Mouse (Mus musculus) midbrain, embryonic 10.5 days (tissue): ENCODE measurements around the gene Mrtfb. TPM values are rescaled to one million over a fixed set of nuclear protein-coding genes. Genes with fewer than 3 reads are reported as not detected.
A peak's percentile ranks its signal among the peaks of the same experiment; 100 is the strongest.

Experiments
- DNase-seq: peaks from one replicate; pipeline ENCODE4 v3.0.0-alpha.2; 2017; ENCODE audit warnings: low spot score
- H3K27ac ChIP-seq: fragments of 300-500 bp; sonication (generic); replicated peaks from 2 replicates; pipeline ENCODE4 v1.5.1; 2016; ENCODE audit warnings: mild to moderate bottlenecking
- H3K27me3 ChIP-seq: fragments of 300-500 bp; sonication (generic); 2 replicates; pipeline ENCODE4 v1.6.1; 2016; ENCODE audit warnings: low read depth, mild to moderate bottlenecking; ENCODE audit not compliant: poor library complexity, severe bottlenecking
- H3K36me3 ChIP-seq: fragments of 300-500 bp; sonication (generic); 2 replicates; pipeline ENCODE4 v1.6.1; 2016; ENCODE audit warnings: mild to moderate bottlenecking, moderate library complexity
- H3K4me1 ChIP-seq: fragments of 300-500 bp; sonication (generic); 2 replicates; pipeline ENCODE4 v1.6.1; 2016
- H3K4me3 ChIP-seq: fragments of 300-500 bp; sonication (generic); 2 replicates; pipeline ENCODE4 v1.5.1; 2016; ENCODE audit warnings: mild to moderate bottlenecking, moderate library complexity
- H3K9me3 ChIP-seq: fragments of 300-500 bp; sonication (generic); replicated peaks from 2 replicates; pipeline ENCODE4 v1.6.1; 2016; ENCODE audit warnings: mild to moderate bottlenecking
- WGBS: fragments of 180-500 bp; shearing (Covaris S2); methylation state at CpG from one replicate; pipeline ENCODE4 v1.1.7; 2016; 5-methylcytosine and 5-hydroxymethylcytosine counted together
- polyA plus RNA-seq: library from polyadenylated mRNA; unstranded; fragments of >200 nt; fragmentation: Nextera tagmentation; extraction: Ambion mirVana; gene quantifications from 2 replicates; pipeline ENCODE4 v1.2.1, GENCODE M21; 2016

Mrtfb gene
- polyA plus RNA-seq, 1 experiment from 2014 or later: 14.9 TPM

DNA sequence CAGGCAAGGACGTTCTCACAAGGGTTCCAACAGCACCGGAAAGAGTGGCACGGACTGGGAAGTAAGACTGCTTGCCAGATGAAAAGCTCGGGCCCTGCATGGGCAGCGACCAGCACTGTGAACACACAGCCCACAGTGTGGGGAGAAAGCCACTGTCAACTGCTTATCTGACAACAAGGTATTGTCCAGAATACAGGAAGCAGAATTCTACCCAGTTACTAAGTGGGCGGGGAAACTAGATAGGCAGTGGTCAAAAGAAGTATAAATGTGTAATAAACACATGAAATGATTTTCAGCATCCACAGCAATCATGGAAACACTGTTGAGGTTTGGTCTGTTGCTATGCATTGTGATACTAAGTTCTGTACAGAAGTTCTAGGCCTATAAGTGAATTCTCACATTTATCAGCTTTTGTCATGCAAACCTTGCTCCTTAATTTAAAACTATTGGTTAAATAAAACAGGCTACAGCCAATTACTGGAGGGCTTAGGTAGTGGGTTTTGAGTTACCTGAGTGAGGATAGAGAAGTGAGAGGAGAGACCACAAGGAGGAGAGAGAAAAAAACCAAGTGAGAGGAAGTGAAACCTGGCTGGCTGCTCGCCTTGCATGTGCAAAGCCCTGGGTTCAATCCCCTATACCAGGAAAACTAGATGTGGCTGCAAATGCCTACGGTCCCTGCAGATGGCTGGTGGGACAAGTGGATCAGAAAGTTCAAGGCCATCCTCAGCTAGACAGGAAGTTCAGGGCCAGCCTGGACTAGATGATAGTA is 167.5 kb downstream of the Mrtfb start:
- H3K36me3 ChIP-seq: no peaks in the 10 kb centered on the region
- no peak overlapping the region for H3K27ac ChIP-seq
- no peaks in the 10 kb centered on the region for H3K27me3 ChIP-seq
- no peak overlapping the region for H3K4me3 ChIP-seq
- WGBS: 90% methylated on average over 8 of the region's 8 CpGs
- no peaks in the 10 kb centered on the region for H3K9me3 ChIP-seq
- H3K4me1 ChIP-seq: no peaks in the 10 kb centered on the region
- no peak for DNase-seq

DNA sequence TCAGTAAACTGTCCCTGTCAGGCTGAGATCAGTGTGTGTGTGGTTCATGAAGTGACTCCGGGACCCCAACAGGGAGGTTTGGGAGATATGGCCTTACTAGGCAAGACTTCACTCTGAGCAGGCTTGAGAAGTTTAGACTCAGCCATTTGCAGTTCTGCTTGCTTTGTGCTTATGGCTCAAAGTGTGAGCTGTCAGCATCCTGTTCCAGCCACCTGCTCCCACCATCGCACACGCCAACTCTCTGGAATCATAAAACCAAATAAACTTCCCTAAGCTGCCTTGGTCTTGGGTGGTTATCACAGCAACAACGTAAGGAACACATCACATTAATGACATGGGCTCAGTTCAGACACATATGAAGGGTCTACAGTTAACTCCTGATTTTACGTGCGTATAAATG is 169.5 kb downstream of the Mrtfb start:
- Histone ChIP-seq H3K4me1 (no peaks in the 10 kb centered on the region), H3K27me3 (no peaks in the 10 kb centered on the region), H3K27ac (no peak overlapping the region), H3K9me3 (no peaks in the 10 kb centered on the region), H3K36me3 (no peaks in the 10 kb centered on the region), H3K4me3 (no peak overlapping the region)
- no peak for DNase-seq
- WGBS: 95% methylated on average over 6 of the region's 6 CpGs

DNA sequence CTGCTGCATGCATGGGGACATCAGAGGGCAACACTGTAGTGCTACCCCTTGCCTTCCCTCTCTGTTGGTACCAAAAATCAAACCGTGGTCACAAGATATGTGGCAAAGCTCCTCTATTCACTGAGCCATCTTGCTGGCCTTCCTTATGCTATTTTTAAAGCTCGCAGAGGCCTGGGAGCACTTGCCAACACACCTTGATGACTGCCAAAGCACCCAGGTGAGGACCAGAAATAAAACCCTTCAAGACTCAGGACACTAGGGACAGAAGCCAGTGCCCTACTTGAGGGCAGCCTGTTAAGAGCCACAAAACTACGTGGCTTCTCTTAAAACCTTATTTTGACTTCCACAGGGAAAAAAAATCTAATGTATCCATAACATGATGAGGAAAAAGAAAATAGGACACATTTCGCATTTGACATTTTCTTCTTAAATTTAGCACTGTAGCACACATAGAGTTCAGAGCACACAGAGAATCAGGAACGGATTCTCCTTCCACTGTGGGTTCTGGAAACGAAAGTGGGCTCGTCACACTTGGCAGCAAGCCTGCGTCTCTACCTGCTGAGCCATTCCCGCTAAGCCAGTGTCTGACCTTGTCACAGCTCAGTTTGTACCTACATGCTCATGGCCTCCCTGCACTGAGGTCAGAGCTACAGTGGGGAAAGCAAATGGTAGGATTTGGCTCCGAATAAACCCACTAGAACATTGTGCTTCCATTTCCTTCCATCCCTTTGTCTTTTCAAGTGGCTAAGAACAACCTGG is 170.7 kb downstream of the Mrtfb start:
- no peak for DNase-seq
- no peaks in the 10 kb centered on the region for H3K9me3 ChIP-seq
- no peak overlapping the region for H3K4me3 ChIP-seq
- 86% methylated on average over 10 of the region's 10 CpGs for WGBS
- peaks cover 5% of the 10 kb centered on the region; the same call in 1 of the 2 replicates for H3K4me1 ChIP-seq
- H3K27ac ChIP-seq: no peak overlapping the region
- H3K36me3 ChIP-seq: no peaks in the 10 kb centered on the region
- H3K27me3 ChIP-seq: no peaks in the 10 kb centered on the region

DNA sequence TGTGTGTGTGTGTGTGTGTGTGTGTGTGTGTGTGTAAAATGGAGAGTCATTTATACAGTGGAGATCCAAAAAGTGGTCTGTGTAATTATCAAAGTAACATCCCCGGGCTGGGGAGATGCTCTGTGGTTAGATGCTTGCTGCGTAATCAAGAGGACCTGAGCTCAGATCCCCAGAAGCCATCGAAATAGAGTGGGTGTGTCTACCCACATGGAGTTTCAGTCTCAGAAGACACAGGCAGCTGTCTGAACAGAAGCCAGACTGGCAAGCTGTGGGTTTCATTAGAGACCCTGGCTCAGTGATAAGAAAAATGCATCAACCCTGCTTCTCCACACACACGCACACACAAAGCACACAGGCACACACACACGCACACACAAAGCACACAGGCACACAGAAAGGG is 171.8 kb downstream of the Mrtfb start:
- H3K4me3 ChIP-seq: no peak overlapping the region
- no peak overlapping the region for H3K27ac ChIP-seq
- H3K36me3 ChIP-seq: no peaks in the 10 kb centered on the region
- no peaks in the 10 kb centered on the region for H3K27me3 ChIP-seq
- H3K4me1 ChIP-seq: peaks cover 5% of the 10 kb centered on the region; the same call in 1 of the 2 replicates
- H3K9me3 ChIP-seq: no peaks in the 10 kb centered on the region
- WGBS: 85% methylated on average over 5 of the region's 5 CpGs
- no peak for DNase-seq

DNA sequence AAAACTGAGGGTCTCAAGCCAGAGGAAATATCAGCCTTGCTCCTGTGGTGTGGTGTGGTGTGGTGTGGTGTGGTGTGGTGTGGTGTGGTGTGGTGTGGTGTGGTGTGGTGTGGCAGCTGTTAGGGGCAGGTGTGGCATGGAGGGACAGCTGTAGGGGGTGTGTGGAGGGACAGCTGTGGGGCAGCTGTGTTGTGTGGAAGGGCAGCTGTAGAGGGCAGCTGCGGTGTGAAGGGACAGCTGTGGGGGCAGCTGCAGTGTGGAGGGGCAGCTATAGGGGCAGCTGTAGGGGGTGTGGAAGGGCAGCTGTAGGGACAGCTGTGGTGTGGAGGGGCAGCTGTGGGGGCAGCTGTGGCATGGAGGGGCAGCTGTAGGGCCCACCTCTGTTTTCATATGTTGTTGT is 172.5 kb downstream of the Mrtfb start:
- H3K9me3 ChIP-seq: no peaks in the 10 kb centered on the region
- H3K27me3 ChIP-seq: no peaks in the 10 kb centered on the region
- no peaks in the 10 kb centered on the region for H3K36me3 ChIP-seq
- no peak overlapping the region for H3K4me3 ChIP-seq
- H3K27ac ChIP-seq: peak overlapping the region; percentile 19; the same call in 1 of the 2 replicates
- WGBS: 71% methylated on average over 1 of the region's 1 CpGs
- H3K4me1 ChIP-seq: peaks cover 5% of the 10 kb centered on the region; the same call in 1 of the 2 replicates
- DNase-seq: no peak

DNA sequence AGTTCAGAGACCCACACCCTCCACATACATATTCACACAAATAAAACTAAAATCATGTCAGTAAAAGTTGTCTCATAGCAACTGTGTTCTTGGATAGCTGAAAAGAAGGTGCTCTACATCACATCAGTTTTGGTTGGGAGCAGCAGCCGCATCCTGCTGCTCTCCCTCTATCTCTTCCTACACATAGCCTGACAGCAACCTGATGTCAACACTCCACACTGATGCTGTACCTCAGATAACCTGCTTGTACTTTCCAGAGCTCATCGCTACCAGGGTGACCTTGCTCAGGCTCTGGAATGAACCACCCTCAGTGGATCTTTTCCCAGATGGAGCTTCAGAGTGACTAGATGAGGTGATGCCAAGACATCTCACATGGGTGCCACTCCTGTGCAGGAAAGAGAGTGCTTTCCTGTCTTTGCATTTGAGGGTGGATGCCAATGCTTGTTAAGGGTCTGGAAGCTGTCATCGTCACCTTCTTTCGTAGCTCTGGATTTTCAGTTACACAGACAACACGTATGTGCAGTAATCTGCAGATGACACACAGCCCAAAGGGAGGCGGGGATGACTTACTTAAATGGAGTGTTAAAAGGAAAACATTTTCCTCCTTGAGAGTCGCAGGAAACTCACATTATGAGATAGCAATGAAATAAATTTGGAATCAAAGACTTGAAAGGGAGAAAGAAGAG is 173.8 kb downstream of the Mrtfb start:
- Histone ChIP-seq H3K27ac (no peak overlapping the region), H3K4me1 (peaks cover 5% of the 10 kb centered on the region; the same call in 1 of the 2 replicates), H3K27me3 (no peaks in the 10 kb centered on the region), H3K4me3 (no peak overlapping the region), H3K36me3 (no peaks in the 10 kb centered on the region), H3K9me3 (no peaks in the 10 kb centered on the region)
- WGBS: 87% methylated on average over 7 of the region's 7 CpGs
- no peak for DNase-seq

DNA sequence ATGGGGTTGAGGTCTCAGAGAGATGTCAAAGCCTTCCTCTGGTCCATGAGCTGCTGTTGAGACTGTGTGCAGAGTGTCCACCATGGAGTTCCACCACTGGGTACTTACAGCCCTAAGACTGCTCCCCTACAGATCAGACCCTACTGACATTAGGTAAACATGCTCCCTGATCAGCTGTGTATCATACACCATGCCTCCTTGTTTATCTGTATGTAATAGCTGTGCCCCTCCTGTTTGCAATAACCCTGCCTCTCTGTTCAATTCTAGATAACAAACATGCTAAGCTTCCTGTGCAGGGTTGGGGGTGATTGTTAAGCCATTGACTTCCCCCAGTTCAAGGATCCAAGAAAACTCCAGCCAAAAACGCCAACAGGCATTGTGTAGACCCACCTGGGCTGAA is 174.7 kb downstream of the Mrtfb start:
- no peak overlapping the region for H3K27ac ChIP-seq
- H3K9me3 ChIP-seq: no peaks in the 10 kb centered on the region
- WGBS: 77% methylated on average over 1 of the region's 1 CpGs
- peaks cover 5% of the 10 kb centered on the region; the same call in 1 of the 2 replicates for H3K4me1 ChIP-seq
- H3K27me3 ChIP-seq: no peaks in the 10 kb centered on the region
- H3K36me3 ChIP-seq: no peaks in the 10 kb centered on the region
- H3K4me3 ChIP-seq: no peak overlapping the region
- DNase-seq: no peak

DNA sequence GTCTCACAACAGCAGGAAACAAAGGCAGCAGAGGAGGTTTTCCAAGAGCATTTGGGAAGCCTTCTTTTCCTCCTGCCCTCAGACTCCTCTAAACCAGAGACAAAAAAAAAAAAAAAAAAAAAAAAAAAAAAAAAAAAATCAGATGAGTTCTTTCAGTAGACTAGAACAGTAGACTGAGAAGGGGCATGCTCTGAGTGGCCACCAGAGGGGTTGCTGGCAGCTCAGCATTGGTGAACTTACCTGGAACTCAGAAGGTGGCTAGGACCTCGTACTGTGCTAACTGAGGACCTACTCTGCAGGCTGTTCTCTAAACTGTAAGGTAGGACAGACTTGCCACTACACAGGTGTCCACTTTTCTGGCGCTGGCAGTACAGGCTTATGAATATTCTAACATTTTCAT is 179.3 kb downstream of the Mrtfb start:
- H3K27ac ChIP-seq: no peak overlapping the region
- WGBS: 90% methylated on average over 2 of the region's 2 CpGs
- no peak for DNase-seq

DNA sequence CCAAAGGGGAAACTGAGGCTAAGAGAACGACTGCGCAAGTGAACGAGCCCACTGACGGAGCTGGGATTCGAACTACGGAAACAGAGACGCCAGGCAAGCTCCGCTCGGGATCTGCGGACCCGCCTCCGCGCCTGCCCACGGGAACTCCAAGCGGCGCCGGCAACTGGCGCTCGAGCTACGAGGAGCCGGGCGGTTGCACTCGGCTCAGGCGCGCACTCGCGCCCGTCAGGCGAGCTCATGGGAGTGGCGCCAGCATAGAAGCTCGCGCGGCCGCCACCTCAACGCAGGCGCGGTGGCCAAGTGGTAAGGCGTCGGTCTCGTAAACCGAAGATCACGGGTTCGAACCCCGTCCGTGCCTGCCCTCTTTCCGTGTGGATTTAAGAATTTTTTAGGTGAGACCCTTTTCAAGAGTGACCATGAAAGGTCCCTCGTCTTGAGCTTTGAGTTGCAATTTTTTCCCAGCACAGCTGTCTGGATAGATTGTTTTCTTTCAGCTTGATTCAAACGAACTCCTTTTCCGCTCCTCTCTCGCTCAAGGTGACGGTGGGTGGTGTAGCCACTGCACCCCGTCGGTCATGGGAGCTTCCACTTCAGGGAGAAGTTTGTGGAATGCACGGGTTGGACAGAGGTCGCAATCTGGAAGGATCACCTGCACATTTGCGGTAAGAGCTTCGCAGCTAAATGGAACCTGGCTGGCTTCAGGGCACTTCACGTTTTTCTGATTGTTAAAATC is 180.9 kb downstream of the Mrtfb start:
- under 1% methylated on average over 58 of the region's 58 CpGs for WGBS
- peak overlapping the region; percentile 82 for H3K27ac ChIP-seq
- peak; percentile 96 for DNase-seq

More for the DNA sequence above, 179.3 kb downstream of the Mrtfb start:
- Histone ChIP-seq H3K9me3 (no peaks in the 10 kb centered on the region), H3K27me3 (no peaks in the 10 kb centered on the region), H3K36me3 (no peaks in the 10 kb centered on the region), H3K4me1 (peaks cover 25% of the 10 kb centered on the region), H3K4me3 (no peak overlapping the region)

DNA sequence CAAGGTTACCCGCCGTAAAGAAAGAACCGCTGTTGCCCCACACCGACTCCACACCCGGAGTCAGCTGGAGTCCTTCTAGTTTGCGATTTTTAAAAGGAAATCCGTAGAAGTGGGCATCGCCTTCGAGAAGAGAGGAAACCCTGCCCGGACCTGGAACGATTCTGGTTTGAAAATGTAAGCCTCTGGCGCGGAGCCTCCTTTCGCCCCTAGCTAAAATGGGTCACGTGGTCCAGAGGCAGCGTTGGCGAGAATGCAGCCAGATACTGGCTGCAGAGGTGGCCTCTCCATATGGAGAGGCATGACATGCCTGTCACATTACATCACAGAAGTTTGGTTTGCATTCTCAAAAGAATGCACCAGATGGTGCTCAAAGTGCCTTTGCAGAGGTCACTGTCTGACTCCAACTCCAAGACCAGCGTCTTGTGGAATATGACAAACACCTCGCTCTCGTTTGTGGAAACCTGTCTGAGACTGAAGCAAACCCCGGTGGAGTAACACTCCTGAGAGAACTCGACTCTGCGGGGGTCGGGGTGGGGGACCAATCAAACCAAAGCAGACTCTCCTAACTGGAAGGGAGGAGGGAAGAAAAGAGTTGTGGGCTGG is 181.6 kb downstream of the Mrtfb start:
- peak overlapping the region; percentile 68 for H3K4me3 ChIP-seq
- H3K4me1 ChIP-seq: peaks cover 20% of the 10 kb centered on the region
- H3K36me3 ChIP-seq: no peaks in the 10 kb centered on the region
- under 1% methylated on average over 24 of the region's 24 CpGs for WGBS
- H3K9me3 ChIP-seq: no peaks in the 10 kb centered on the region
- peak; percentile 76 for DNase-seq
- H3K27me3 ChIP-seq: no peaks in the 10 kb centered on the region; the same call in 1 of the 2 replicates
- peak overlapping the region; percentile 82 for H3K27ac ChIP-seq

More for the DNA sequence above, 180.9 kb downstream of the Mrtfb start:
- H3K27me3 ChIP-seq: no peaks in the 10 kb centered on the region; the same call in 1 of the 2 replicates
- H3K36me3 ChIP-seq: no peaks in the 10 kb centered on the region
- no peaks in the 10 kb centered on the region for H3K9me3 ChIP-seq
- H3K4me1 ChIP-seq: peaks cover 20% of the 10 kb centered on the region
- H3K4me3 ChIP-seq: peak overlapping the region; percentile 68

DNA sequence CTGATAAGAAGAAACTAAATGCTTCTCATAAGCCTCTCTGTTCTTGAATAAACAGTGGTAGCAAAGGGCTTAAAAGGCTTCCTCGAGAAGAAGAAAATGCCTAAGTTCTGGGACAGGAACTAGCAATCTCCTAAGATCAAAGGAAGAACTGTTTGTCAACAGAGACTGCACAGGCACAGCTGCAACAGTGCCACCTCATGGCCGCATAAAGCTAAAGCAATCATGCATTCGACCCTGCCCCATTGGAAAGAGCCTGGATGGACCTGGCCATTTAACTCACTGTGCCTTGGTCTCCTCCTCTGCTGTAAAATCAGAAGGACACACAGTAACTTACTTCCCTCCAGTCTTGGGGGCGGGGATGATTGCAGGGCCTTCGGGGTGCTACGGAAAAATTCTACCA is 184.2 kb downstream of the Mrtfb start:
- H3K36me3 ChIP-seq: no peaks in the 10 kb centered on the region
- WGBS: 44% methylated on average over 6 of the region's 6 CpGs
- H3K27ac ChIP-seq: no peak overlapping the region
- no peak for DNase-seq
- no peaks in the 10 kb centered on the region for H3K9me3 ChIP-seq
- peaks cover 15% of the 10 kb centered on the region for H3K27me3 ChIP-seq
- peaks cover 20% of the 10 kb centered on the region for H3K4me1 ChIP-seq
- H3K4me3 ChIP-seq: no peak overlapping the region

DNA sequence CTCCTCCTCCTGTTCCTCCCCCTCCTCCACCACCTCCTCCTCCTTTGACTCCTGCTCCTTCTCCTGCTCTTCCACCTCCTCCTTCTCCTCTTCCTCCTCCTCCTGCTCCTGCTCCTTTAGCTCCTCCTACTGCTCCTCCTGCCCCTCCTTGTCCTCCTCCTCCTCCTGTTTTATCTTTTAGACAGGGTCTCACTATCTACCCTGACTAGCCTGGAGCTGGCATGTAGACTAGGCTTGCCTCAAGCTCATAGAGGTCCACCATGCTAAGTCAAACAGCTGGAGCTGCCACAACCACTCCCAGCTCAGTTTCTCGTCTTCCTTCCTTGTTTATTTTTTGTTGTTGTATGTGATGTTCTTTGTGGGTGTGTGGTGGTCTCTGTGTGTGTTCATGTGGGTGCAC is 187.5 kb downstream of the Mrtfb start:
- Histone ChIP-seq H3K36me3 (no peaks in the 10 kb centered on the region), H3K4me1 (peaks cover 25% of the 10 kb centered on the region), H3K27ac (no peak overlapping the region), H3K9me3 (no peaks in the 10 kb centered on the region), H3K4me3 (no peak overlapping the region), H3K27me3 (peaks cover 48% of the 10 kb centered on the region)
- no peak for DNase-seq
- 72% methylated on average over 1 of the region's 1 CpGs for WGBS
